Mouse (Mus musculus) limb, embryonic 14.5 days (tissue): ENCODE data around the gene Henmt1. TPM values are rescaled to one million over a fixed set of nuclear protein-coding genes. Genes with fewer than 3 reads are reported as not detected.

Experiments used
- ATAC-seq: fragments of 200-750 bp; cut with Nextera tagmentation; 2 replicates; pipeline ENCODE4 v1.8.0; 2017; ENCODE audit warnings: low read depth, moderate number of reproducible peaks, moderate TSS enrichment; ENCODE audit not compliant: low FRiP score
- DNase-seq: peaks from one replicate; pipeline ENCODE4 v3.0.0-alpha.2; 2015; ENCODE audit warnings: low spot score
- H3K27ac ChIP-seq: fragments of 300-500 bp; sonication (generic); replicated peaks from 2 replicates; pipeline ENCODE4 v1.5.1; 2014; ENCODE audit warnings: low read depth, mild to moderate bottlenecking, low read length, moderate library complexity, mixed read lengths
- H3K27me3 ChIP-seq: fragments of 300-500 bp; sonication (generic); 2 replicates; pipeline ENCODE4 v1.6.1; 2014; ENCODE audit warnings: low read length, mixed read lengths; ENCODE audit not compliant: control insufficient read depth, insufficient read depth
- H3K36me3 ChIP-seq: fragments of 300-500 bp; sonication (generic); 2 replicates; pipeline ENCODE4 v1.6.1; 2014; ENCODE audit warnings: mild to moderate bottlenecking, low read length, moderate library complexity, mixed read lengths; ENCODE audit not compliant: control insufficient read depth, insufficient read depth
- H3K4me1 ChIP-seq: fragments of 300-500 bp; sonication (generic); 2 replicates; pipeline ENCODE4 v1.6.1; 2014; ENCODE audit warnings: antibody characterized with exemption, low read length, mixed read lengths; ENCODE audit not compliant: control insufficient read depth, insufficient read depth
- H3K4me2 ChIP-seq: fragments of 300-500 bp; sonication (generic); replicated peaks from 2 replicates; pipeline ENCODE4 v1.6.1; 2014; ENCODE audit warnings: low read depth, mild to moderate bottlenecking, low read length, moderate library complexity; ENCODE audit not compliant: severe bottlenecking
- H3K4me3 ChIP-seq: fragments of 300-500 bp; sonication (generic); replicated peaks from 2 replicates; pipeline ENCODE4 v1.5.1; 2014; ENCODE audit warnings: low read length
- H3K9ac ChIP-seq: fragments of 300-500 bp; sonication (generic); 2 replicates; pipeline ENCODE4 v1.6.1; 2014; ENCODE audit warnings: mild to moderate bottlenecking, low read depth, low read length, moderate library complexity; ENCODE audit not compliant: severe bottlenecking
- H3K9me3 ChIP-seq: fragments of 300-500 bp; sonication (generic); 2 replicates; pipeline ENCODE4 v1.6.1; 2016; ENCODE audit warnings: low read length; ENCODE audit not compliant: control insufficient read depth
- POLR2A ChIP-seq: fragments of 200-500 bp; IDR thresholded peaks from 2 replicates; pipeline ENCODE4 v1.8.0; 2012; ENCODE audit warnings: inconsistent platforms, mild to moderate bottlenecking, moderate library complexity, borderline replicate concordance; ENCODE audit not compliant: insufficient read depth, insufficient read length; ENCODE audit errors: extremely low read depth
- WGBS: fragments of 180-500 bp; shearing (Covaris S2); extraction: QIAGEN DNeasy Blood & Tissue Kit; methylation state at CpG from one replicate; pipeline ENCODE4 v1.1.7; 2014; 5-methylcytosine and 5-hydroxymethylcytosine counted together
- polyA plus RNA-seq, 2 experiments: library from polyadenylated mRNA; depleted of rRNA in 1 of 2; stranded (reverse) in 1 of 2; unstranded in 1 of 2; fragments of >200 nt; fragmentation: Nextera tagmentation in 1 of 2; extraction: Ambion mirVana in 1 of 2; gene quantifications; 2 replicates each; pipeline versions ENCODE4 v1.2.1 to v1.2.3; 2012 to 2014

Gene Henmt1
- polyA plus RNA-seq (2012; rRNA removed) (0.33 and 0.74 TPM in 2 replicates), polyA plus RNA-seq (2014; fragmentation: Nextera tagmentation; extraction: Ambion mirVana) (0.64 and 0.78 TPM in 2 replicates)

DNA sequence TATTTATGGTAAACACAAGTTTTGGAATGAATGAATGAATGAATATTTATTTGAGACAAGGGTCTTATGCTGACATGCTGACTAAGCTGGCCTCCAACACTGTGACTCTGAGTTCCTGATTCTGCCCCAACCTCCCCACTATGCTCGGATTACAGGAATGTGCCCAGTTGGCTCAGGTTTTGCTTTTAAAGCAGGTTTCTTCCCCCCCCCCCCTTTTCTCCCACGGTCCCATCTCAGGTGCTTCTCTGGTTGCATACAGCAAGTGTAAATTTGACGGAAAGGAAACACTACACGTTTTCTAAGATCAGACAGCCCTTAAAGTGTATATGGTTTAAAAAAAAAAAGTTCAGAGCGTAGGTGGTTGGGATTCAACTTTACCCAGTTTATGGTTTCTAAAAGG is at the start of gene Henmt1:
Gene Henmt1, plus strand, starts transcription at position 301 of the 400 bp plus-strand sequence.
- WGBS: 80% methylated on average over 5 of the region's 5 CpGs
- H3K4me2 ChIP-seq: peak within 1 kb of the TSS; percentile 59
- peak within 1 kb of the TSS; percentile 38 for H3K4me3 ChIP-seq
- no peak for TF ChIP-seq POLR2A
- H3K9ac ChIP-seq: peak within 1 kb of the TSS; percentile 38; the same call in 1 of the 2 replicates
- no peak within 1 kb of the TSS for H3K27ac ChIP-seq
- no peaks in the 10 kb centered on the region for H3K36me3 ChIP-seq
- H3K4me1 ChIP-seq: no peaks in the 10 kb centered on the region
- DNase-seq (no peak), ATAC-seq (no peak)
- H3K27me3 ChIP-seq: no peaks in the 10 kb centered on the region
- H3K9me3 ChIP-seq: no peaks in the 10 kb centered on the region

DNA sequence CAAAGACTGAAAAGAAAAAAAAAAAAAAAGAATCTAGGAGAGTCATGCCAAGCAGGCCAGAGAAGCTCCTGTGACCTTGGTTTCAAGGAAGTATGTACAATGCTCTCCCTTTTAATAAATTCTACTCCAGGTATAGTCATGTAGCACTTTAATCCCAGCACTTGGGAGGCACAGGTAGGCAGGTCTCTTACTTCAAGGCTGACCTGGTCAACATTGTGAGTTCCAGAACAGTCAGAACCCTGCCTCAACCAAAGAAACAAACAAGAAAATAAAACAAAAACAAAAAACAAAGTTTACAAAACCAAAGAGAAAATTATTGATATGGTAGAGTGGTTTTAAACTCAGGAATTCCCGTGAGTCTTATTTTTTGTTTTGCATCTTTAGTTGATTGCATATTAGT is 49.8 kb upstream of the Henmt1 start, which contains the start of gene Fndc7:
Gene Fndc7, minus strand, starts transcription at position 101 of the 400 bp plus-strand sequence.
- no peak for TF ChIP-seq POLR2A
- H3K27ac ChIP-seq: no peak within 1 kb of the TSS
- ATAC-seq: no peak
- no peak for DNase-seq
- H3K4me3 ChIP-seq: no peak within 1 kb of the TSS
- no peaks in the 10 kb centered on the region for H3K4me1 ChIP-seq
- no peaks in the 10 kb centered on the region; the same call in 1 of the 2 replicates for H3K9me3 ChIP-seq
- no peaks in the 10 kb centered on the region for H3K27me3 ChIP-seq
- H3K9ac ChIP-seq: no peak within 1 kb of the TSS
- 96% methylated on average over 1 of the region's 1 CpGs for WGBS
- H3K4me2 ChIP-seq: no peak within 1 kb of the TSS
- no peaks in the 10 kb centered on the region for H3K36me3 ChIP-seq

DNA sequence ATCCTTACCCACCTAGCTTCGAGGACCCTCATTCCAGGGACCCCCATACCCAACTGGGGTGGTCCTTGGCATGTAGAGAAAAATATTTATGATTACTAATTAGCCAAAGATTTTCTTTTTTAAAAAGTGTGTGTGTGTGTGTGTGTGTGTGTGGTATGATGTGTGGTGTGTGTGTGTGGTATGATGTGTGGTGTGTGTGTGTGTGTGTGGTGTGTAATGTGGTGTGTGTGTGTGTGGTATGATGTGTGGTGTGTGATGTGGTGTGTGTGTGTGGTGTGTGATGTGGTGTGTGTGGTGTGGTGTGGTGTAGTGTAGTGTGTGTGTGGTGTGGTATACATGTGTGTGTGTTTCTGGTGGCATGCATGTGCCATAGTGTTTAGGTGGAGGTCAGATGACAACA is 47.6 kb upstream of the Henmt1 start:
- ATAC-seq (no peak), DNase-seq (no peak)
- 88% methylated on average over 1 of the region's 1 CpGs for WGBS

DNA sequence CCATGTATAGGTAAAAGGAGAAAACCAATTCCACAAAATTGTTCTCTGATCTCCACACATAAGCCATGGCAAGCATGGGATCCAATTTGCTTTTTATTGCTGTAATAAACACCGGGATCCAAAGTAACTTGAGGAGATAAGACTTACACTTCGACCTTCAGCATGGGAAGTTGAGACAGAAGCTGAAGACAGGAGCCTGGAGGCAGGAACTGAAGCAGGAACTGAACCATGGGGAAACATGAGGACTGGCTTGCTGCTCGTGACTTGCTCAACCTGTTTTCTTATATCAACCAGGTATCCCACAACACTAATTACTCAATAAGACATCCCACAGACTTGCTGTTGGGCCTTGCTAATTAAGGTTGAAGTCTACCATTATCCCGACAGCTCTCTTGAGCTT is 46.8 kb upstream of the Henmt1 start:
- no peak for ATAC-seq
- Histone ChIP-seq H3K27ac (no peak overlapping the region), H3K9me3 (no peaks in the 10 kb centered on the region; the same call in 1 of the 2 replicates), H3K4me1 (no peaks in the 10 kb centered on the region), H3K4me2 (no peak overlapping the region), H3K4me3 (no peak overlapping the region), H3K36me3 (no peaks in the 10 kb centered on the region), H3K27me3 (no peaks in the 10 kb centered on the region), H3K9ac (no peak overlapping the region)
- DNase-seq: no peak
- no peak for TF ChIP-seq POLR2A
- 49% methylated on average over 4 of the region's 4 CpGs for WGBS

More for the DNA sequence above, 47.6 kb upstream of the Henmt1 start:
- TF ChIP-seq POLR2A: no peak
- H3K9ac ChIP-seq: no peak overlapping the region
- no peaks in the 10 kb centered on the region for H3K36me3 ChIP-seq
- H3K9me3 ChIP-seq: no peaks in the 10 kb centered on the region; the same call in 1 of the 2 replicates
- no peak overlapping the region for H3K27ac ChIP-seq
- H3K4me1 ChIP-seq: no peaks in the 10 kb centered on the region
- H3K4me2 ChIP-seq: no peak overlapping the region
- no peak overlapping the region for H3K4me3 ChIP-seq
- no peaks in the 10 kb centered on the region for H3K27me3 ChIP-seq

DNA sequence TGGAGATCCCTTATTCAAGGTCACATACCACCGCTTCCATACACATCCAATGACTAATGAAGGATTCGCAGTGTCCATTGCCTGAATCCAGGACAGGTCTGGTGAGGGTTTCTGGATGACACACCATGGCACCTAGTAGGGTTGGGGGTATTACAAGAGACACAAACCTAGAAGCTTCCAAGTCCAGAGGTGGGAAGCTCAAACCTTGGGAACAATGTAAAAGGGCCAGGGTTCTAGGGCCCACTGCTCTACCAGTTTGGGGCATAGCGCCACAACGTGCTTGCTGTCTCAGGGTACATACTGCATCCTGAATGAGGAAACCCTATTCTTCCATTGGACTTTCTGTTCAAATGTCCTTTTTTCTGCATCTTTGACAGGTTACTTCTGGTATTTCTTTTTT is 41.0 kb upstream of the Henmt1 start:
- ATAC-seq (no peak), DNase-seq (no peak)
- WGBS: 94% methylated on average over 4 of the region's 4 CpGs
- H3K27me3 ChIP-seq: no peaks in the 10 kb centered on the region
- TF ChIP-seq POLR2A: no peak
- H3K27ac ChIP-seq: no peak overlapping the region
- peaks cover 28% of the 10 kb centered on the region for H3K36me3 ChIP-seq
- H3K4me1 ChIP-seq: no peaks in the 10 kb centered on the region
- H3K4me3 ChIP-seq: no peak overlapping the region
- H3K9me3 ChIP-seq: no peaks in the 10 kb centered on the region
- H3K4me2 ChIP-seq: no peak overlapping the region
- H3K9ac ChIP-seq: no peak overlapping the region
